Mouse (Mus musculus) thymus, adult 2 months (tissue): Measurements from ENCODE around the gene Bicral. TPM values are rescaled to one million over a fixed set of nuclear protein-coding genes. Genes with fewer than 3 reads are reported as not detected.

Experiments used
- DNase-seq: peaks from one replicate; pipeline ENCODE4 v3.0.0; 2021
- H3K27ac ChIP-seq: fragments of 200-500 bp; 2 replicates; pipeline ENCODE4 v1.5.1; 2012; ENCODE audit warnings: low read length, control low read depth; ENCODE audit not compliant: control insufficient read depth, insufficient read depth
- H3K27me3 ChIP-seq: fragments of 200-500 bp; 2 replicates; pipeline ENCODE4 v1.6.1; 2012; ENCODE audit warnings: mild to moderate bottlenecking, low read length, moderate library complexity, mixed read lengths; ENCODE audit not compliant: control insufficient read depth, insufficient read depth
- H3K36me3 ChIP-seq: fragments of 200-500 bp; 2 replicates; pipeline ENCODE4 v1.6.1; 2012; ENCODE audit warnings: mild to moderate bottlenecking, low read length, moderate library complexity; ENCODE audit not compliant: control insufficient read depth, insufficient read depth
- H3K4me1 ChIP-seq: fragments of 200-500 bp; replicated peaks from 2 replicates; pipeline ENCODE4 v1.6.1; 2012; ENCODE audit warnings: low read length; ENCODE audit not compliant: control insufficient read depth, insufficient read depth
- H3K4me3 ChIP-seq: fragments of 200-500 bp; 2 replicates; pipeline ENCODE4 v1.5.1; 2012; ENCODE audit warnings: mild to moderate bottlenecking, low read length, control low read depth, moderate library complexity; ENCODE audit not compliant: control insufficient read depth, insufficient read depth
- CTCF ChIP-seq: fragments of 200-500 bp; IDR thresholded peaks from 2 replicates; pipeline ENCODE4 v1.5.1; 2012; ENCODE audit warnings: mild to moderate bottlenecking, control low read depth, low read length, moderate library complexity, borderline replicate concordance; ENCODE audit not compliant: control insufficient read depth, poor library complexity, insufficient read depth; ENCODE audit errors: extremely low read depth
- POLR2A ChIP-seq: fragments of 200-500 bp; IDR thresholded peaks from 2 replicates; pipeline ENCODE4 v1.6.1; 2012; ENCODE audit warnings: mild to moderate bottlenecking, low read length, control low read depth, moderate library complexity; ENCODE audit not compliant: control insufficient read depth, poor library complexity, insufficient read depth; ENCODE audit errors: extremely low read depth
- WGBS: fragments of 180-500 bp; shearing (Covaris S2); methylation state at CpG from one replicate; pipeline ENCODE4 v1.1.7; 2018; 5-methylcytosine and 5-hydroxymethylcytosine counted together
- polyA plus RNA-seq: library from polyadenylated mRNA; depleted of rRNA; stranded (reverse); fragments of >200 nt; gene quantifications from 2 replicates; pipeline ENCODE4 v1.2.3, GENCODE M21; 2012; rRNA removed

Gene Bicral
- polyA plus RNA-seq: 19.3 and 28.1 TPM in 2 replicates

GRCm38 (mm10) chr17:46857903-46858748 is at the start of gene Bicral:
Gene Bicral, minus strand, starts transcription at chr17:46858482.
- H3K27ac ChIP-seq: peak within 1 kb of the TSS; percentile 92
- H3K4me3 ChIP-seq: peak within 1 kb of the TSS; percentile 97
- DNase-seq: peak; percentile 80
- peaks cover 12% of the 10 kb centered on the region for H3K4me1 ChIP-seq
- TF ChIP-seq CTCF (no peak), POLR2A (0 out of 2 replicates have a peak, but pooled peaks have one; percentile 30)
- no peaks in the 10 kb centered on the region for H3K36me3 ChIP-seq
- H3K27me3 ChIP-seq: no peaks in the 10 kb centered on the region
- 2% methylated on average over 52 of the region's 65 CpGs for WGBS

DNA sequence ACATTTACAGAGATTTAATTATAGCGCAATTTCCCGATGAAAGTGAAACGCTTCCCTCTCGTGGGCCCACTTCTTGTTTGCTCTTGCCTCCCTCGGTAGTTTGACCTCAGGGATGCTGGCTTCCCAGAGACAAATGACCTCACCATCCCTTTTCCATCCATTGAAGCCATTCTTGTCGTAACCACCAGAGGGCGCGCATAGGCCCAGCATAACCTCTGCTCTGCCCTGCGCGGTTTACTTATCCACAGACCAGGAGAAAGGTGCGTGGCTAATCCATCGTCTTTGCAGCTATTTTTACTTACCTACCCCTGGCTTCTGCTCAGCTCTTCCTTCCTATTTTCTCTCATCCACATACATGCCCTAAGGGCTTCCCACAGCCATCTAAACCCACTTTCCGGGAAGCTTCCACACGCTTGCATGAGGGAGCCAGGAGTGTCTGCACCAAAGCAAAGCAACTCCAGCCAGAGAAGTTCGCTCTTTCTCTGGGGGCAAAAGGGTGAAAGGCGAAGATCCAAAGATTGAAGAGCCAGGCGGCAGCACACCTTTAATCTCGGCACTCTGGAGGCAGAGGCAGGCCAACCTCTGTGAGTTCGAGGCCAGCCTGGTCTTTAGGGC is 45.7 kb upstream of the Bicral start:
- TF ChIP-seq POLR2A (no peak), CTCF (peak; percentile 81; the same call in 1 of the 2 replicates)
- no peak overlapping the region for H3K27ac ChIP-seq
- no peaks in the 10 kb centered on the region for H3K36me3 ChIP-seq
- H3K4me1 ChIP-seq: no peaks in the 10 kb centered on the region
- 29% methylated on average over 19 of the region's 19 CpGs for WGBS
- no peak overlapping the region for H3K4me3 ChIP-seq
- no peaks in the 10 kb centered on the region for H3K27me3 ChIP-seq
- peak; percentile 71 for DNase-seq

DNA sequence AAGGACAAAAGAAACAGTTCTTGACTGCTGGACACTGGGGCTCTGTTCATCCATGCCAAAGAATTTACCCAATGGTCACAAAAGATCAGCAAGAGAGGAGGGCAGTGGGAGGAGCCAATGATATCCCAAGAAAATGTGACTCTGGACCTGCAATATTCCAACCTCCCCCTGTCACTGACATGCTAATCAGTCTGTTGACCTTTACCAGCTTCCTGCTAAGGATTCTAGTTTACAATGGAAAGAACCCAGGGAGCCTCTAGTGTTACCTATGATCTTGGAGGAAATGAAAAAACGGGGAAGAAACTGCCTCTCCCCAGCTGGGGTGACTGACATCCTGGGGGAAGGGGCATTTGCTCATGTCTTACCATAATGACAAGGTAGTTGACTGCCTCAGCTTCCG is 42.7 kb upstream of the Bicral start:
- TF ChIP-seq CTCF (no peak), POLR2A (no peak)
- Histone ChIP-seq H3K36me3 (no peaks in the 10 kb centered on the region), H3K27ac (no peak overlapping the region), H3K27me3 (no peaks in the 10 kb centered on the region), H3K4me1 (no peaks in the 10 kb centered on the region), H3K4me3 (no peak overlapping the region)
- DNase-seq: no peak
- WGBS: 70% methylated on average over 2 of the region's 2 CpGs

DNA sequence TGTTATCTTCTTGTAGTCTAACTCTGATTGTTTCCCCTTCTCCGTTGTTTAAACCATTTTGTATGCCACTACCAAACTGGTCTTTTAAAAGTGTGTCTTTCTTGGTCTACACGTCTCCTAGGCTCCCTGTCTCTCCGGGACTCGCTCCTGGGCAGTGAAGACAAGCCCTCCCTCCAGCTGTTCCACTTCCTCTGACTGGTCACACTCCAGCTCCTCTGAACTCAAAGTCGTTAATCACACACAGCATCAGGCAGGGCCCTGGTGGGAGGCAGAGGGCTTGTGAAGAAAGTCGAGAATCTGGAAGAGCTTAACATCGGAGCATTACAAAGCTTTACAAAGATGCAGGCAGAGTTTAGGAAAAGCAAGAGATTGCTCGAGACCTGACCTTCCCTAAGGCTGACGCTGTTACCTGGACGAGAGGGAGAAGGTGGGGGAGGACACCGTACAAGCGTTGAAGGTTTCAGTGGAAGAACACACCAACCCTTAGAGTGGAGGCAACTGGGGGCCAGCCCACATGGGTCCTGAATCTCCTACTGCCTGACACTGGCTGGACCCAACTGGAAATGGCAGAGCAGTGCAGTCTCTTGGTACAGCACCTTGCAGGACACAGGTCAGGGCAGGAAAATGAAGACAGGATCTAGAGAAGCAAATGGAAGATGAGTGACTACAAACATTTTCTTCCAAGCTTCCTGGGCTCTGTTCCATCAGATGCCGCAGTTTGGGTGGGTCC is 39.1 kb upstream of the Bicral start:
- whole genome bisulfite sequencing: 71% methylated on average over 13 of the region's 13 CpGs
- Histone ChIP-seq H3K27ac (no peak overlapping the region), H3K4me3 (no peak overlapping the region), H3K36me3 (no peaks in the 10 kb centered on the region), H3K4me1 (peaks cover 3% of the 10 kb centered on the region), H3K27me3 (no peaks in the 10 kb centered on the region)
- TF ChIP-seq CTCF (no peak), POLR2A (no peak)
- no peak for DNase-seq

DNA sequence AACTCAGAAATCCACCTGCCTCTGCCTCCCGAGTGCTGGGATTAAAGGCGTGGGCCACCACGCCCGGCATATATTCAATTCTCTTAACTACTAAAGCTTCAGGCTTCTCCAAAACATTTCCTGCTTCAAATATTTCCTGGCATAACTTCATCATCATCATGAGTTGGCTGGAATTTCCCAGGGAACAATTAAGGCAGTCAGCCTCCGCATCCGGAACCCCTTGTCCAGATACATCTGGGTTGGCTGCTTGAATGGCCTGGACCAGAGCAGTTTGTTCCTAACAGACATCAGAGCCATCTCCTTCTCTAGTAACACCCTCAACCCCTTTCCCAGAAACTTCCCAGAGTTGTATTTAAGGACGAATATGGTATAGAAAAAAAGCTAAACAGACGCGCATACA is 37.1 kb upstream of the Bicral start:
- H3K27me3 ChIP-seq: no peaks in the 10 kb centered on the region
- no peaks in the 10 kb centered on the region for H3K36me3 ChIP-seq
- H3K4me3 ChIP-seq: no peak overlapping the region
- no peak for TF ChIP-seq CTCF
- TF ChIP-seq POLR2A: no peak
- no peak for DNase-seq
- H3K27ac ChIP-seq: no peak overlapping the region
- peaks cover 13% of the 10 kb centered on the region for H3K4me1 ChIP-seq
- WGBS: 98% methylated on average over 9 of the region's 9 CpGs
